Mouse (Mus musculus): ENCODE results near the gene 2310003L06Rik. TPM values are rescaled to one million over a fixed set of nuclear protein-coding genes. Genes with fewer than 3 reads are reported as not detected.

Gene 2310003L06Rik
- polyA plus RNA-seq (2015; fragmentation: Nextera tagmentation; extraction: Ambion mirVana): not detected in 2 replicates

GRCm38 (mm10) chr5:87969201-87969600 lies at the start of gene 2310003L06Rik, which contains the start of gene Gm28434:
Gene 2310003L06Rik (plus strand): TSS chr5:87969459.
Gene Gm28434 (plus strand): TSS chr5:87969517.
- no peaks in the 10 kb centered on the region for H3K4me1 ChIP-seq (replicated peaks; ENCODE audit: control insufficient read depth, insufficient read depth, low read length)
- no peaks in the 10 kb centered on the region for H3K27me3 ChIP-seq (ENCODE audit: control insufficient read depth, insufficient read depth, low read depth, low read length)
- ATAC-seq (ENCODE audit: low read depth): no peak
- H3K9me3 ChIP-seq (ENCODE audit: control insufficient read depth, low read length): no peaks in the 10 kb centered on the region
- no peak within 1 kb of the TSS for H3K4me3 ChIP-seq (ENCODE audit: low read length)
- no peak within 1 kb of the TSS for H3K27ac ChIP-seq (ENCODE audit: low read length)
- WGBS: 46% methylated on average over 2 of the region's 2 CpGs
- no peak within 1 kb of the TSS for H3K4me2 ChIP-seq (ENCODE audit: low read depth, low read length)
- no peak within 1 kb of the TSS for H3K9ac ChIP-seq (ENCODE audit: low read length)
- no peaks in the 10 kb centered on the region for H3K36me3 ChIP-seq (ENCODE audit: control insufficient read depth, insufficient read depth, low read length)

- no peaks in the 10 kb centered on the region for H3K27me3 ChIP-seq (ENCODE audit: control insufficient read depth, insufficient read depth, low read depth, low read length)
- no peak within 1 kb of the TSS for H3K4me2 ChIP-seq (ENCODE audit: low read depth, low read length)
- no peaks in the 10 kb centered on the region for H3K4me1 ChIP-seq (replicated peaks; ENCODE audit: control insufficient read depth, insufficient read depth, low read length)
- no peak within 1 kb of the TSS for H3K4me3 ChIP-seq (ENCODE audit: low read length)
- no peaks in the 10 kb centered on the region for H3K36me3 ChIP-seq (ENCODE audit: control insufficient read depth, insufficient read depth, low read length)
- no peak for ATAC-seq (ENCODE audit: low read depth)
- no peak within 1 kb of the TSS for H3K27ac ChIP-seq (ENCODE audit: low read length)
- WGBS: 37% methylated on average over 5 of the region's 5 CpGs
- no peak within 1 kb of the TSS for H3K9ac ChIP-seq (ENCODE audit: low read length)
- H3K9me3 ChIP-seq (ENCODE audit: control insufficient read depth, low read length): no peaks in the 10 kb centered on the region
These were observed 43.9 kb upstream of the 2310003L06Rik start, which contains the start of gene Csn3 for GRCm38 (mm10) chr5:87925372-87925771. Gene Csn3 (plus strand): TSS chr5:87925579.

- Histone ChIP-seq H3K9ac (ENCODE audit: low read length) (no peak overlapping the region), H3K27me3 (ENCODE audit: control insufficient read depth, insufficient read depth, low read depth, low read length) (no peaks in the 10 kb centered on the region), H3K4me2 (ENCODE audit: low read depth, low read length) (no peak overlapping the region), H3K4me3 (ENCODE audit: low read length) (no peak overlapping the region), H3K4me1 (replicated peaks; ENCODE audit: control insufficient read depth, insufficient read depth, low read length) (no peaks in the 10 kb centered on the region), H3K27ac (ENCODE audit: low read length) (no peak overlapping the region), H3K9me3 (ENCODE audit: control insufficient read depth, low read length) (no peaks in the 10 kb centered on the region), H3K36me3 (ENCODE audit: control insufficient read depth, insufficient read depth, low read length) (no peaks in the 10 kb centered on the region)
- WGBS: 70% methylated on average over 1 of the region's 1 CpGs
- ATAC-seq (ENCODE audit: low read depth): no peak
These were observed 37.7 kb upstream of the 2310003L06Rik start for GRCm38 (mm10) chr5:87931603-87932002.

GRCm38 (mm10) chr5:87940752-87941151 lies 28.5 kb upstream of the 2310003L06Rik start:
- 40% methylated on average over 3 of the region's 3 CpGs for WGBS
- H3K9ac ChIP-seq (ENCODE audit: low read length): no peak overlapping the region
- no peak for ATAC-seq (ENCODE audit: low read depth)
- no peak overlapping the region for H3K4me3 ChIP-seq (ENCODE audit: low read length)
- H3K27me3 ChIP-seq (ENCODE audit: control insufficient read depth, insufficient read depth, low read depth, low read length): no peaks in the 10 kb centered on the region
- H3K27ac ChIP-seq (ENCODE audit: low read length): no peak overlapping the region
- no peak overlapping the region for H3K4me2 ChIP-seq (ENCODE audit: low read depth, low read length)
- H3K4me1 ChIP-seq (replicated peaks; ENCODE audit: control insufficient read depth, insufficient read depth, low read length): no peaks in the 10 kb centered on the region
- H3K36me3 ChIP-seq (ENCODE audit: control insufficient read depth, insufficient read depth, low read length): no peaks in the 10 kb centered on the region
- no peaks in the 10 kb centered on the region for H3K9me3 ChIP-seq (ENCODE audit: control insufficient read depth, low read length)

GRCm38 (mm10) chr5:87942515-87942914 lies 26.7 kb upstream of the 2310003L06Rik start:
- no peaks in the 10 kb centered on the region for H3K9me3 ChIP-seq (ENCODE audit: control insufficient read depth, low read length)
- no peaks in the 10 kb centered on the region for H3K4me1 ChIP-seq (replicated peaks; ENCODE audit: control insufficient read depth, insufficient read depth, low read length)
- H3K4me2 ChIP-seq (ENCODE audit: low read depth, low read length): no peak overlapping the region
- no peak for ATAC-seq (ENCODE audit: low read depth)
- no peak overlapping the region for H3K4me3 ChIP-seq (ENCODE audit: low read length)
- H3K27me3 ChIP-seq (ENCODE audit: control insufficient read depth, insufficient read depth, low read depth, low read length): no peaks in the 10 kb centered on the region
- no peak overlapping the region for H3K9ac ChIP-seq (ENCODE audit: low read length)
- no peak overlapping the region for H3K27ac ChIP-seq (ENCODE audit: low read length)
- no peaks in the 10 kb centered on the region for H3K36me3 ChIP-seq (ENCODE audit: control insufficient read depth, insufficient read depth, low read length)

GRCm38 (mm10) chr5:87951836-87952235 lies 17.4 kb upstream of the 2310003L06Rik start:
- no peaks in the 10 kb centered on the region for H3K36me3 ChIP-seq (ENCODE audit: control insufficient read depth, insufficient read depth, low read length)
- no peak overlapping the region for H3K9ac ChIP-seq (ENCODE audit: low read length)
- H3K4me3 ChIP-seq (ENCODE audit: low read length): no peak overlapping the region
- ATAC-seq (ENCODE audit: low read depth): no peak
- no peak overlapping the region for H3K4me2 ChIP-seq (ENCODE audit: low read depth, low read length)
- H3K27me3 ChIP-seq (ENCODE audit: control insufficient read depth, insufficient read depth, low read depth, low read length): no peaks in the 10 kb centered on the region
- H3K9me3 ChIP-seq (ENCODE audit: control insufficient read depth, low read length): no peaks in the 10 kb centered on the region
- H3K4me1 ChIP-seq (replicated peaks; ENCODE audit: control insufficient read depth, insufficient read depth, low read length): no peaks in the 10 kb centered on the region
- no peak overlapping the region for H3K27ac ChIP-seq (ENCODE audit: low read length)

GRCm38 (mm10) chr5:87979139-87979538 lies 9.9 kb downstream of the 2310003L06Rik start, which contains the start of gene Cabs1:
Gene Cabs1 (plus strand): TSS chr5:87979439.
- Histone ChIP-seq H3K36me3 (ENCODE audit: control insufficient read depth, insufficient read depth, low read length) (no peaks in the 10 kb centered on the region), H3K4me3 (ENCODE audit: low read length) (no peak within 1 kb of the TSS), H3K9ac (ENCODE audit: low read length) (no peak within 1 kb of the TSS), H3K9me3 (ENCODE audit: control insufficient read depth, low read length) (no peaks in the 10 kb centered on the region), H3K4me2 (ENCODE audit: low read depth, low read length) (no peak within 1 kb of the TSS), H3K27ac (ENCODE audit: low read length) (no peak within 1 kb of the TSS), H3K27me3 (ENCODE audit: control insufficient read depth, insufficient read depth, low read depth, low read length) (no peaks in the 10 kb centered on the region), H3K4me1 (replicated peaks; ENCODE audit: control insufficient read depth, insufficient read depth, low read length) (no peaks in the 10 kb centered on the region)
- ATAC-seq (ENCODE audit: low read depth): no peak
- 73% methylated on average over 3 of the region's 3 CpGs for WGBS

GRCm38 (mm10) chr5:87982468-87983214 lies 13.4 kb downstream of the 2310003L06Rik start:
- H3K27me3 ChIP-seq (ENCODE audit: control insufficient read depth, insufficient read depth, low read depth, low read length): no peaks in the 10 kb centered on the region
- no peak overlapping the region for H3K4me2 ChIP-seq (ENCODE audit: low read depth, low read length)
- no peaks in the 10 kb centered on the region for H3K4me1 ChIP-seq (replicated peaks; ENCODE audit: control insufficient read depth, insufficient read depth, low read length)
- H3K4me3 ChIP-seq (ENCODE audit: low read length): no peak overlapping the region
- H3K36me3 ChIP-seq (ENCODE audit: control insufficient read depth, insufficient read depth, low read length): no peaks in the 10 kb centered on the region
- 50% methylated on average over 3 of the region's 3 CpGs for WGBS
- H3K9me3 ChIP-seq (ENCODE audit: control insufficient read depth, low read length): no peaks in the 10 kb centered on the region
- ATAC-seq (ENCODE audit: low read depth): no peak
- no peak overlapping the region for H3K27ac ChIP-seq (ENCODE audit: low read length)
- no peak overlapping the region for H3K9ac ChIP-seq (ENCODE audit: low read length)

GRCm38 (mm10) chr5:88002249-88002648 lies 33.0 kb downstream of the 2310003L06Rik start, which contains the start of gene Smr3a:
Gene Smr3a (plus strand): TSS chr5:88002549.
- no peak within 1 kb of the TSS for H3K9ac ChIP-seq (ENCODE audit: low read length)
- ATAC-seq (ENCODE audit: low read depth): no peak
- no peaks in the 10 kb centered on the region for H3K36me3 ChIP-seq (ENCODE audit: control insufficient read depth, insufficient read depth, low read length)
- no peaks in the 10 kb centered on the region for H3K4me1 ChIP-seq (replicated peaks; ENCODE audit: control insufficient read depth, insufficient read depth, low read length)
- no peaks in the 10 kb centered on the region for H3K9me3 ChIP-seq (ENCODE audit: control insufficient read depth, low read length)
- H3K27me3 ChIP-seq (ENCODE audit: control insufficient read depth, insufficient read depth, low read depth, low read length): no peaks in the 10 kb centered on the region
- 75% methylated on average over 3 of the region's 3 CpGs for WGBS
- H3K4me2 ChIP-seq (ENCODE audit: low read depth, low read length): no peak within 1 kb of the TSS
- H3K4me3 ChIP-seq (ENCODE audit: low read length): no peak within 1 kb of the TSS
- H3K27ac ChIP-seq (ENCODE audit: low read length): no peak within 1 kb of the TSS
